Mouse (Mus musculus) forebrain, postnatal 0 days (tissue): ENCODE results near the gene Zfyve26. TPM values are rescaled to one million over a fixed set of nuclear protein-coding genes. Genes with fewer than 3 reads are reported as not detected.

Experiments
- ATAC-seq: fragments of 200-750 bp; cut with Nextera tagmentation; 2 replicates; pipeline ENCODE4 v1.8.0; 2017; ENCODE audit warnings: mild to moderate bottlenecking, moderate library complexity
- DNase-seq: peaks from one replicate; pipeline ENCODE4 v3.0.0-alpha.2; 2015
- H3K27ac ChIP-seq: fragments of 300-500 bp; sonication (generic); 2 replicates; pipeline ENCODE4 v1.5.1; 2014; ENCODE audit warnings: low read depth, mild to moderate bottlenecking, antibody characterized with exemption, low read length, moderate library complexity, mixed read lengths
- H3K27me3 ChIP-seq: fragments of 300-500 bp; sonication (generic); 2 replicates; pipeline ENCODE4 v1.6.1; 2014; ENCODE audit warnings: mild to moderate bottlenecking, low read length, mixed read lengths; ENCODE audit not compliant: insufficient read depth
- H3K36me3 ChIP-seq: fragments of 300-500 bp; sonication (generic); 2 replicates; pipeline ENCODE4 v1.6.1; 2014; ENCODE audit warnings: mild to moderate bottlenecking, moderate library complexity; ENCODE audit not compliant: insufficient read depth
- H3K4me1 ChIP-seq: fragments of 300-500 bp; sonication (generic); 2 replicates; pipeline ENCODE4 v1.6.1; 2014; ENCODE audit warnings: antibody characterized with exemption; ENCODE audit not compliant: insufficient read depth
- H3K4me2 ChIP-seq: fragments of 300-500 bp; sonication (generic); 2 replicates; pipeline ENCODE4 v1.6.1; 2014; ENCODE audit warnings: low read depth, mild to moderate bottlenecking, moderate library complexity
- H3K4me3 ChIP-seq: fragments of 300-500 bp; sonication (generic); 2 replicates; pipeline ENCODE4 v1.5.1; 2014; ENCODE audit warnings: low read depth, low read length, mixed read lengths
- H3K9ac ChIP-seq: fragments of 300-500 bp; sonication (generic); 2 replicates; pipeline ENCODE4 v1.6.1; 2014; ENCODE audit warnings: mild to moderate bottlenecking
- H3K9me3 ChIP-seq: fragments of 300-500 bp; sonication (generic); 2 replicates; pipeline ENCODE4 v1.6.1; 2016; ENCODE audit warnings: low read length
- CTCF ChIP-seq: sonication (generic); IDR thresholded peaks from 2 replicates; pipeline ENCODE4 v1.5.1; 2016; ENCODE audit warnings: antibody characterized with exemption, control low read depth, low read depth
- WGBS: fragments of 180-500 bp; shearing (Covaris S2); extraction: QIAGEN DNeasy Blood & Tissue Kit; methylation state at CpG from one replicate; pipeline ENCODE4 v1.1.7; 2014; 5-methylcytosine and 5-hydroxymethylcytosine counted together
- polyA plus RNA-seq: library from polyadenylated mRNA; unstranded; fragments of >200 nt; fragmentation: Nextera tagmentation; extraction: Ambion mirVana; gene quantifications from 2 replicates; pipeline ENCODE4 v1.2.1, GENCODE M21; 2015
- total RNA-seq: library from RNA; depleted of rRNA; stranded (reverse); fragments of >200 nt; gene quantifications from 2 replicates; pipeline ENCODE4 v1.2.3, GENCODE M21; 2014; rRNA removed

Gene Zfyve26
- 13.1 and 25.2 TPM in 2 replicates for total RNA-seq
- polyA plus RNA-seq, result 1.9 and 4.4 TPM in 2 replicates

- peak; percentile 52 for TF ChIP-seq CTCF
- peak; percentile 96 for DNase-seq
- H3K27me3 ChIP-seq, result no peaks in the 10 kb centered on the region
- peaks cover 5% of the 10 kb centered on the region; the same call in 1 of the 2 replicates for H3K36me3 ChIP-seq
- no peaks in the 10 kb centered on the region for H3K9me3 ChIP-seq
- peaks cover 3% of the 10 kb centered on the region; the same call in 1 of the 2 replicates for H3K4me1 ChIP-seq
- H3K27ac ChIP-seq, result peak within 1 kb of the TSS; percentile 75
- H3K4me3 ChIP-seq, result peak within 1 kb of the TSS; percentile 61
- peak within 1 kb of the TSS; percentile 64 for H3K9ac ChIP-seq
- H3K4me2 ChIP-seq, result peak within 1 kb of the TSS; percentile 79
- WGBS, result under 1% methylated on average over 29 of the region's 29 CpGs
- peak; percentile 99 for ATAC-seq
Measured at GRCm38 (mm10) chr12:79296126-79296816, at the start of gene Zfyve26. Zfyve26 (minus strand) TSS chr12:79296304.

- ATAC-seq, result no peak
- no peak for TF ChIP-seq CTCF
- no peak for DNase-seq
Measured at GRCm38 (mm10) chr12:79341291-79341845, 45.3 kb upstream of the Zfyve26 start.

GRCm38 (mm10) chr12:79340513-79340912 is 44.4 kb upstream of the Zfyve26 start:
- WGBS, result 73% methylated on average over 6 of the region's 6 CpGs
- Histone ChIP-seq H3K9ac (no peak overlapping the region), H3K9me3 (no peaks in the 10 kb centered on the region), H3K27ac (no peak overlapping the region), H3K4me2 (no peak overlapping the region), H3K4me3 (no peak overlapping the region), H3K36me3 (no peaks in the 10 kb centered on the region), H3K27me3 (no peaks in the 10 kb centered on the region), H3K4me1 (no peaks in the 10 kb centered on the region)
- DNase-seq (no peak), ATAC-seq (no peak)
- TF ChIP-seq CTCF, result no peak

More at GRCm38 (mm10) chr12:79341291-79341845, 45.3 kb upstream of the Zfyve26 start:
- no peak overlapping the region for H3K4me2 ChIP-seq
- no peaks in the 10 kb centered on the region for H3K4me1 ChIP-seq
- no peak overlapping the region for H3K9ac ChIP-seq
- no peaks in the 10 kb centered on the region for H3K9me3 ChIP-seq
- H3K36me3 ChIP-seq, result no peaks in the 10 kb centered on the region
- 52% methylated on average over 6 of the region's 6 CpGs for WGBS
- no peak overlapping the region for H3K27ac ChIP-seq
- no peaks in the 10 kb centered on the region for H3K27me3 ChIP-seq
- no peak overlapping the region for H3K4me3 ChIP-seq

GRCm38 (mm10) chr12:79338791-79339190 is 42.7 kb upstream of the Zfyve26 start:
- H3K4me1 ChIP-seq, result no peaks in the 10 kb centered on the region
- H3K9ac ChIP-seq, result no peak overlapping the region
- no peaks in the 10 kb centered on the region for H3K36me3 ChIP-seq

GRCm38 (mm10) chr12:79331722-79332121 is 35.6 kb upstream of the Zfyve26 start:
- Histone ChIP-seq H3K9me3 (0 out of 2 replicates have a peak, but pooled peaks cover 3% of the 10 kb centered on the region), H3K4me2 (no peak overlapping the region), H3K9ac (no peak overlapping the region), H3K4me1 (no peaks in the 10 kb centered on the region), H3K4me3 (no peak overlapping the region), H3K27me3 (no peaks in the 10 kb centered on the region), H3K27ac (no peak overlapping the region), H3K36me3 (no peaks in the 10 kb centered on the region)
- no peak for TF ChIP-seq CTCF
- ATAC-seq, result no peak
- 90% methylated on average over 4 of the region's 4 CpGs for WGBS
- no peak for DNase-seq

More at GRCm38 (mm10) chr12:79338791-79339190, 42.7 kb upstream of the Zfyve26 start:
- Histone ChIP-seq H3K9me3 (0 out of 2 replicates have a peak, but pooled peaks cover 3% of the 10 kb centered on the region), H3K4me2 (no peak overlapping the region), H3K27me3 (no peaks in the 10 kb centered on the region), H3K4me3 (no peak overlapping the region), H3K27ac (no peak overlapping the region)
- WGBS, result 89% methylated on average over 8 of the region's 8 CpGs
- TF ChIP-seq CTCF, result no peak
- no peak for DNase-seq
- no peak for ATAC-seq

GRCm38 (mm10) chr12:79330571-79330970 is 34.5 kb upstream of the Zfyve26 start:
- ATAC-seq (no peak), DNase-seq (no peak)
- no peaks in the 10 kb centered on the region for H3K36me3 ChIP-seq
- no peak for TF ChIP-seq CTCF
- 0 out of 2 replicates have a peak, but pooled peaks cover 3% of the 10 kb centered on the region for H3K9me3 ChIP-seq
- no peaks in the 10 kb centered on the region for H3K4me1 ChIP-seq
- H3K9ac ChIP-seq, result no peak overlapping the region
- no peak overlapping the region for H3K4me2 ChIP-seq
- 83% methylated on average over 2 of the region's 2 CpGs for WGBS
- H3K27me3 ChIP-seq, result no peaks in the 10 kb centered on the region
- H3K27ac ChIP-seq, result no peak overlapping the region
- no peak overlapping the region for H3K4me3 ChIP-seq

GRCm38 (mm10) chr12:79327868-79328267 is 31.8 kb upstream of the Zfyve26 start:
- H3K4me1 ChIP-seq, result no peaks in the 10 kb centered on the region
- H3K4me3 ChIP-seq, result no peak overlapping the region
- no peak overlapping the region for H3K9ac ChIP-seq
- no peaks in the 10 kb centered on the region for H3K27me3 ChIP-seq
- TF ChIP-seq CTCF, result no peak
- DNase-seq (no peak), ATAC-seq (no peak)
- H3K4me2 ChIP-seq, result no peak overlapping the region
- H3K27ac ChIP-seq, result no peak overlapping the region
- no peaks in the 10 kb centered on the region for H3K9me3 ChIP-seq
- no peaks in the 10 kb centered on the region for H3K36me3 ChIP-seq
- WGBS, result 82% methylated on average over 2 of the region's 2 CpGs
